Mouse (Mus musculus): ENCODE data around the gene Plin2. TPM values are rescaled to one million over a fixed set of nuclear protein-coding genes. Genes with fewer than 3 reads are reported as not detected.

Plin2 gene
- 86.6 and 88.0 TPM in 2 replicates for polyA plus RNA-seq (2015; fragmentation: Nextera tagmentation; extraction: Ambion mirVana)

DNA sequence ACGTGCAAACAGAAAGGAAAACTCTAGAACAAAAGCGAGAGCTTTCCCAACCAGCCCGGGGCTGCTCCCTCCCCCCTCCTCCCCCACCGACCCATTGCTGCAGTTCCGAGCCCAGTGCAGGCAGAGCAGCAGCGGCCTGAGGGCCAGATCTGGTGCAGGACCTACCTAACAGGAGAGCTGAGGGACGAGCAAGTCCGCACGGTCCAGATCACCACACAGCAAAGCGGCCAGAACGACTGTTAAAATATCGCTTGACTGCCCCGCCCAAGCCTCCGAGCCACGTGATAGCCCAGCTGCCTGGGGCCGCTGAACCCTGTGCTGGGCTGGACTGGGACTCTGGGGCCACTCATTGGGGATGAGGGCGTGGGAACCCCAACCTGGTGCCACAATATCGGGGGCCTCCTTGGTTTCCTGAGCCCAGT lies at the start of gene Plin2:
TSS of gene Plin2 (minus strand) at position 281 of the 422 bp plus-strand sequence.
- Histone ChIP-seq H3K4me2 (replicated peaks) (peak within 1 kb of the TSS; percentile 73), H3K9me3 (no peaks in the 10 kb centered on the region), H3K27ac (peak within 1 kb of the TSS; percentile 69; the same call in 1 of the 2 replicates), H3K9ac (peak within 1 kb of the TSS; percentile 82), H3K4me1 (peaks cover 15% of the 10 kb centered on the region), H3K36me3 (peaks cover 19% of the 10 kb centered on the region), H3K27me3 (no peaks in the 10 kb centered on the region), H3K4me3 (peak within 1 kb of the TSS; percentile 67)
- ATAC-seq (ENCODE audit: low FRiP score, low read depth) = peak; percentile 92
- under 1% methylated on average over 18 of the region's 18 CpGs for whole genome bisulfite sequencing

GRCm38 (mm10) chr4:86718878-86719577 lies 49.2 kb upstream of the Plin2 start:
- 67% methylated on average over 4 of the region's 4 CpGs for WGBS
- ATAC-seq (ENCODE audit: low FRiP score, low read depth) = no peak
- Histone ChIP-seq H3K4me2 (replicated peaks) (no peak overlapping the region), H3K9me3 (no peaks in the 10 kb centered on the region), H3K4me3 (no peak overlapping the region), H3K27me3 (no peaks in the 10 kb centered on the region), H3K9ac (no peak overlapping the region), H3K4me1 (no peaks in the 10 kb centered on the region), H3K36me3 (no peaks in the 10 kb centered on the region), H3K27ac (no peak overlapping the region)

GRCm38 (mm10) chr4:86717176-86717575 lies 47.3 kb upstream of the Plin2 start:
- no peak for ATAC-seq (ENCODE audit: low FRiP score, low read depth)
- 88% methylated on average over 1 of the region's 1 CpGs for WGBS
- H3K4me3 ChIP-seq = no peak overlapping the region

GRCm38 (mm10) chr4:86715341-86715740 lies 45.5 kb upstream of the Plin2 start:
- Histone ChIP-seq H3K9me3 (no peaks in the 10 kb centered on the region), H3K4me3 (no peak overlapping the region), H3K27me3 (no peaks in the 10 kb centered on the region), H3K4me2 (replicated peaks) (no peak overlapping the region), H3K36me3 (no peaks in the 10 kb centered on the region), H3K4me1 (no peaks in the 10 kb centered on the region), H3K27ac (no peak overlapping the region), H3K9ac (no peak overlapping the region)
- no peak for ATAC-seq (ENCODE audit: low FRiP score, low read depth)
- 93% methylated on average over 1 of the region's 1 CpGs for WGBS

More at GRCm38 (mm10) chr4:86717176-86717575, 47.3 kb upstream of the Plin2 start:
- H3K27me3 ChIP-seq = no peaks in the 10 kb centered on the region
- no peaks in the 10 kb centered on the region for H3K36me3 ChIP-seq
- 0 out of 2 replicates have a peak overlapping the region, but pooled peaks have one; percentile 6 for H3K27ac ChIP-seq
- no peak overlapping the region for H3K4me2 ChIP-seq (replicated peaks)
- H3K9ac ChIP-seq = no peak overlapping the region
- no peaks in the 10 kb centered on the region for H3K4me1 ChIP-seq
- H3K9me3 ChIP-seq = no peaks in the 10 kb centered on the region

DNA sequence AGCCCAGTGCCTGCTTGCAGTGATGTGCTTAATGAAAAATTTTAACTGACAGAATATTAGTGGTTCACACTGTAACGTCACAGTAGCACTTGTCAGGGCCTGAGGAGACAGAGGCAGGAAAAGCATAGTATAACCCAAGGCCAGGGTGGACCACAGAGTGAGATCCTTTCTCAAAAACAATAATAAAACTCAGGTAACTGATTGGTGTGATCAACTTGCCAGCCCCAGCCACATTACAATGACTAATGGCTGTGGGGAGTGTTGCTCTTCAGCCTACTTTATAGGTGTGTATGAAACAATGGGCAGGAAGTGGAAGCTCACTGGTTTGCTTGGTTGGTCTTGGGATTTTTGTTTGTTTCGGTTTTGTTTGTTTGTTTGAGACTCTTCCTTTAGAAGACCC lies 43.7 kb upstream of the Plin2 start:
- ATAC-seq (ENCODE audit: low FRiP score, low read depth) = no peak
- Histone ChIP-seq H3K27ac (no peak overlapping the region), H3K9me3 (no peaks in the 10 kb centered on the region), H3K9ac (no peak overlapping the region), H3K36me3 (no peaks in the 10 kb centered on the region), H3K4me3 (no peak overlapping the region), H3K4me1 (no peaks in the 10 kb centered on the region), H3K27me3 (no peaks in the 10 kb centered on the region), H3K4me2 (replicated peaks) (no peak overlapping the region)
- 69% methylated on average over 2 of the region's 2 CpGs for WGBS

GRCm38 (mm10) chr4:86712751-86713195 lies 42.9 kb upstream of the Plin2 start:
- H3K4me1 ChIP-seq = no peaks in the 10 kb centered on the region
- WGBS = 49% methylated on average over 12 of the region's 12 CpGs
- H3K9me3 ChIP-seq = no peaks in the 10 kb centered on the region
- no peaks in the 10 kb centered on the region for H3K27me3 ChIP-seq
- no peaks in the 10 kb centered on the region for H3K36me3 ChIP-seq
- no peak for ATAC-seq (ENCODE audit: low FRiP score, low read depth)
- H3K4me3 ChIP-seq = no peak overlapping the region
- H3K4me2 ChIP-seq (replicated peaks) = peak overlapping the region; percentile 19; the same call in 1 of the 2 replicates
- H3K9ac ChIP-seq = no peak overlapping the region
- no peak overlapping the region for H3K27ac ChIP-seq

GRCm38 (mm10) chr4:86710666-86711215 lies 40.9 kb upstream of the Plin2 start:
- Histone ChIP-seq H3K4me2 (replicated peaks) (no peak overlapping the region), H3K27ac (no peak overlapping the region), H3K27me3 (no peaks in the 10 kb centered on the region), H3K4me3 (no peak overlapping the region), H3K36me3 (no peaks in the 10 kb centered on the region), H3K9me3 (no peaks in the 10 kb centered on the region), H3K4me1 (no peaks in the 10 kb centered on the region), H3K9ac (no peak overlapping the region)
- no peak for ATAC-seq (ENCODE audit: low FRiP score, low read depth)
- WGBS = 60% methylated on average over 4 of the region's 4 CpGs

DNA sequence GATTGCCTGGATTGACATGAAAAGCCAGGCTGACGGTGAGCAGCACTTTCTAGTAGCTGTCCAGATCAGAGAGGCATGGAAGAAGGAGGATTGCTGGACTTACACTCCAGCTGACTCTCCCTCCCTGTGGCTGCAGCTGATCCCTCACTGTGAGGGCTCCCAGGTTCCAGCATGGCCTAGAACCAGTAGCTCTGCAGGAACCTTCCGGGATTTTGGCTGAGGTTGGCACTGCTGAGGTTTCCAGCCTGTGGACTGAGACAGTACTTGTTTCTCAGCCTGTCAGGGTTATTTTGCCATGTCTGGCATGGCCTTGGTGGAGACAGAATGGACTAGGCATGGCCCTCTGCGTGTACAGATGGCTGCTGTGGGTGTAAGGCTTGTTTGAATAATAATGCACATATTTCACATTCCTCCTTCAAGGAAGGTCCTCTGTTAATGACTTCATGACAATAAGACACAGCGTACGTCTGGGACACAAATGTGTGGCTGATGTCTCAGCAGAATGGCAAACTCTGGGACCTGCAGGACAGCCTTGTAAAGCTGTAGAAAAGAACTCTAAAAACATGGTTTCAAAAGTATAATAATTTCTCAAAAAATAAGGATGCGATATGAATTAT lies 40.3 kb upstream of the Plin2 start:
- Histone ChIP-seq H3K27me3 (no peaks in the 10 kb centered on the region), H3K36me3 (no peaks in the 10 kb centered on the region), H3K9me3 (no peaks in the 10 kb centered on the region), H3K27ac (no peak overlapping the region), H3K4me1 (no peaks in the 10 kb centered on the region), H3K9ac (peak overlapping the region; percentile 26; the same call in 1 of the 2 replicates), H3K4me2 (replicated peaks) (no peak overlapping the region), H3K4me3 (no peak overlapping the region)
- WGBS = 73% methylated on average over 6 of the region's 6 CpGs
- no peak for ATAC-seq (ENCODE audit: low FRiP score, low read depth)

- ATAC-seq (ENCODE audit: low FRiP score, low read depth) = no peak
- H3K27ac ChIP-seq = no peak overlapping the region
- no peaks in the 10 kb centered on the region for H3K9me3 ChIP-seq
- no peaks in the 10 kb centered on the region for H3K36me3 ChIP-seq
- 10% methylated on average over 1 of the region's 1 CpGs for WGBS
- H3K27me3 ChIP-seq = no peaks in the 10 kb centered on the region
- no peak overlapping the region for H3K4me3 ChIP-seq
- H3K4me1 ChIP-seq = no peaks in the 10 kb centered on the region
- H3K9ac ChIP-seq = no peak overlapping the region
- H3K4me2 ChIP-seq (replicated peaks) = no peak overlapping the region
Observed at GRCm38 (mm10) chr4:86708801-86709200, 38.9 kb upstream of the Plin2 start.

DNA sequence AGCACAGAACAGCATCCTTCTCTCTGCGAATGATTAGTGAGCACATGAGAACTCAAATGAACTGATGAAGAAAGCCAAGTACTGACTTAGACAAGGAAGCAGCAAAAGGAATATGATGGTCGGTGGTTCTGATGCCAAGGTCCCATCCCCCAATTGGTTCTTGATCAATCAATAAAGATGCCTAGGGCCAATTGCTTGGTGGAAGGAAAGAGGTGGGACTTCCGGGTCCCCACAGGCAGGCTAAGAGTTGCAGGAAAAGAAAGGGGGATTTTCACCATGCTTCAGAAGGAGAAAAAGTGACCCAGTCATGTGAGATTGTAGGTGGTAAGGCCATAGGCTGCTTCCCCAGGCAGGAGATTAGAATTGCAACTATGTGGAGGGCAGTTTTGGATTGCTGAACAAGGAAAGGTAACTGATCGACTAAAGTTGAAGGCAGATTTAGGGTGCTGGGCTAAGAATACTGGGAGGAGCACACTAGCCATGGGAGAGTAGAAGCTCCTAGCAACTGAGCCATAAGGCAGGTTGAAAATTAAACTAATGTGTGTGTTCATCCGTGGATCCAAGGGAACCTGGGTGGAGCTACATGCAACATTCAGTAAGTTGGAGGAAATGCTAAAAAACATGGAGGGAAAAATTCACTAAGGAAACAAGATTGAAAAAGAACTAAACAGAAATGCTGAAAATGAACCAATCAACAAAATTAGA lies 29.5 kb upstream of the Plin2 start:
- Histone ChIP-seq H3K4me3 (no peak overlapping the region), H3K9ac (no peak overlapping the region), H3K4me1 (no peaks in the 10 kb centered on the region), H3K27me3 (no peaks in the 10 kb centered on the region), H3K4me2 (replicated peaks) (no peak overlapping the region), H3K27ac (no peak overlapping the region), H3K9me3 (no peaks in the 10 kb centered on the region), H3K36me3 (no peaks in the 10 kb centered on the region)
- no peak for ATAC-seq (ENCODE audit: low FRiP score, low read depth)
- 77% methylated on average over 5 of the region's 5 CpGs for WGBS

DNA sequence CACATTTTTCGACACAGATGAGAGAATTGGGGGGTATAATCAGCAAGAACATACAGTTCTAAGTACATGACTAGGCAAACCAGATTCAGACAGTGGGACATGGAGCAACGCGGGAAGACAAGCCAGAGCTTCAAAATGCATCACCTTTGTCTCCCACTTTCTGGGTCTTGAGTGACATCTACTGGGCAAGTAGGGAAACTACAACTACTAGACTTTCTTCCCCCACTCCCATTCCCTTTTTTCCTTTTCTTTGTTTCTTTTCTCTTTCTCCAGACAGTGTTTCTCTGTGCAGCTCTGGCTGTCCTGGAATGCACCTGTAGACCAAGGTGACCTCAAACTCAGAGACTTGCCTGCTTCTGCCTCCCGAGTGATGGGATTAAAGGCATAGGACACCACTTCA lies 27.0 kb upstream of the Plin2 start:
- WGBS = 6% methylated on average over 4 of the region's 4 CpGs
- H3K4me3 ChIP-seq = no peak overlapping the region
- no peak overlapping the region for H3K4me2 ChIP-seq (replicated peaks)
- no peak overlapping the region for H3K9ac ChIP-seq
- H3K27me3 ChIP-seq = no peaks in the 10 kb centered on the region
- no peak for ATAC-seq (ENCODE audit: low FRiP score, low read depth)
- H3K4me1 ChIP-seq = no peaks in the 10 kb centered on the region
- no peaks in the 10 kb centered on the region for H3K9me3 ChIP-seq
- H3K27ac ChIP-seq = no peak overlapping the region
- H3K36me3 ChIP-seq = no peaks in the 10 kb centered on the region

DNA sequence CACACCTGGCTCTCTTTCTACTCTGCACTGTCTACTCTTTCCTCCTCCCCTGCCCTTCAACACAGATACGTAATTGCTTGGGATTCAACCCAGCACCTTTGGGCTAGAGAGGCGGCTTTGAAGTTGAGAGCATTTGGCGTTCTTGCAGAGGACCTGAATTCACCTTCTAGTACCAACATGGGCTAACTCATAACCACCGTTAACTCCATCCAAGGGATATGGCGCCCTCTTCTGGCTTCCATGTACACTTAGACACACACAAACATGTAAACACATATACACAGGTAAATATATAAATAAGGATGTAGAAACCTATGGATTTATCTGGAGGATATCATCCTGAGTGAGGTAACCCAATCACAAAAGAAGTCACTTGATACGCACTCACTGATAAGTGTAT lies 25.2 kb upstream of the Plin2 start:
- Histone ChIP-seq H3K27me3 (no peaks in the 10 kb centered on the region), H3K36me3 (no peaks in the 10 kb centered on the region)

More for the DNA sequence above, 25.2 kb upstream of the Plin2 start:
- WGBS = 40% methylated on average over 6 of the region's 6 CpGs
- Histone ChIP-seq H3K27ac (no peak overlapping the region), H3K4me1 (no peaks in the 10 kb centered on the region), H3K4me2 (replicated peaks) (no peak overlapping the region), H3K9ac (no peak overlapping the region), H3K9me3 (no peaks in the 10 kb centered on the region), H3K4me3 (no peak overlapping the region)
- ATAC-seq (ENCODE audit: low FRiP score, low read depth) = no peak
